Mouse (Mus musculus) stomach, embryonic 16.5 days (tissue): ENCODE results near the gene Cd2bp2. TPM values are rescaled to one million over a fixed set of nuclear protein-coding genes. Genes with fewer than 3 reads are reported as not detected.

ENCODE experiments used
- ATAC-seq: fragments of 200-750 bp; cut with Nextera tagmentation; 2 replicates; pipeline ENCODE4 v1.8.0; 2017; ENCODE audit warnings: moderate number of reproducible peaks, moderate TSS enrichment; ENCODE audit not compliant: insufficient read depth, low FRiP score
- H3K27ac ChIP-seq: fragments of 300-500 bp; sonication (generic); 2 replicates; pipeline ENCODE4 v1.5.1; 2014; ENCODE audit warnings: low read length
- H3K27me3 ChIP-seq: fragments of 300-500 bp; sonication (generic); 2 replicates; pipeline ENCODE4 v1.6.1; 2014; ENCODE audit warnings: low read length, control low read depth, mixed read lengths; ENCODE audit not compliant: control insufficient read depth, insufficient read depth
- H3K36me3 ChIP-seq: fragments of 300-500 bp; sonication (generic); 2 replicates; pipeline ENCODE4 v1.6.1; 2014; ENCODE audit warnings: low read length; ENCODE audit not compliant: control insufficient read depth, insufficient read depth
- H3K4me1 ChIP-seq: fragments of 300-500 bp; sonication (generic); 2 replicates; pipeline ENCODE4 v1.6.1; 2014; ENCODE audit warnings: low read length, control low read depth, mixed read lengths; ENCODE audit not compliant: control insufficient read depth, insufficient read depth
- H3K4me2 ChIP-seq: fragments of 300-500 bp; sonication (generic); 2 replicates; pipeline ENCODE4 v1.6.1; 2014; ENCODE audit warnings: low read depth, low read length, mixed read lengths
- H3K4me3 ChIP-seq: fragments of 300-500 bp; sonication (generic); replicated peaks from 2 replicates; pipeline ENCODE4 v1.5.1; 2014; ENCODE audit warnings: mild to moderate bottlenecking, low read length
- H3K9ac ChIP-seq: fragments of 300-500 bp; sonication (generic); 2 replicates; pipeline ENCODE4 v1.6.1; 2014; ENCODE audit warnings: low read length
- H3K9me3 ChIP-seq: fragments of 300-500 bp; sonication (generic); replicated peaks from 2 replicates; pipeline ENCODE4 v1.6.1; 2016; ENCODE audit warnings: low read length, control low read depth; ENCODE audit not compliant: control insufficient read depth
- WGBS: fragments of 180-500 bp; shearing (Covaris S2); extraction: QIAGEN DNeasy Blood & Tissue Kit; methylation state at CpG from one replicate; pipeline ENCODE4 v1.1.7; 2014; 5-methylcytosine and 5-hydroxymethylcytosine counted together
- polyA plus RNA-seq: library from polyadenylated mRNA; unstranded; fragments of >200 nt; fragmentation: Nextera tagmentation; extraction: Ambion mirVana; gene quantifications from 2 replicates; pipeline ENCODE4 v1.2.1, GENCODE M21; 2015

Gene Cd2bp2
- polyA plus RNA-seq, 1 experiment from 2014 or later: 47.7 TPM

- Histone ChIP-seq H3K9me3 (no peaks in the 10 kb centered on the region), H3K36me3 (no peaks in the 10 kb centered on the region), H3K27ac (no peak overlapping the region), H3K4me1 (no peaks in the 10 kb centered on the region), H3K9ac (no peak overlapping the region), H3K4me2 (no peak overlapping the region), H3K4me3 (no peak overlapping the region), H3K27me3 (no peaks in the 10 kb centered on the region)
- ATAC-seq: no peak
- 52% methylated on average over 3 of the region's 3 CpGs for WGBS
These were observed 42.4 kb downstream of the Cd2bp2 start for GRCm38 (mm10) chr7:127153477-127153876.

- no peak overlapping the region for H3K4me2 ChIP-seq
- H3K36me3 ChIP-seq: no peaks in the 10 kb centered on the region
- no peaks in the 10 kb centered on the region for H3K27me3 ChIP-seq
- ATAC-seq: no peak
- no peaks in the 10 kb centered on the region for H3K9me3 ChIP-seq
- H3K4me1 ChIP-seq: no peaks in the 10 kb centered on the region
- no peak overlapping the region for H3K4me3 ChIP-seq
- 91% methylated on average over 6 of the region's 6 CpGs for WGBS
- H3K27ac ChIP-seq: no peak overlapping the region
- H3K9ac ChIP-seq: no peak overlapping the region
These were observed 43.4 kb downstream of the Cd2bp2 start for GRCm38 (mm10) chr7:127152464-127152863.

GRCm38 (mm10) chr7:127147901-127148300, 47.9 kb downstream of the Cd2bp2 start:
- Histone ChIP-seq H3K9ac (no peak overlapping the region), H3K27me3 (no peaks in the 10 kb centered on the region), H3K4me2 (no peak overlapping the region), H3K4me3 (no peak overlapping the region), H3K9me3 (no peaks in the 10 kb centered on the region), H3K4me1 (no peaks in the 10 kb centered on the region), H3K27ac (no peak overlapping the region), H3K36me3 (no peaks in the 10 kb centered on the region)
- WGBS: 48% methylated on average over 3 of the region's 3 CpGs
- no peak for ATAC-seq

- WGBS: 63% methylated on average over 2 of the region's 2 CpGs
- H3K4me2 ChIP-seq: no peak overlapping the region
- no peaks in the 10 kb centered on the region for H3K27me3 ChIP-seq
- H3K36me3 ChIP-seq: no peaks in the 10 kb centered on the region
- H3K4me3 ChIP-seq: no peak overlapping the region
- no peak overlapping the region for H3K9ac ChIP-seq
- H3K27ac ChIP-seq: no peak overlapping the region
- H3K4me1 ChIP-seq: no peaks in the 10 kb centered on the region
- H3K9me3 ChIP-seq: no peaks in the 10 kb centered on the region
- no peak for ATAC-seq
These were observed 49.6 kb downstream of the Cd2bp2 start for GRCm38 (mm10) chr7:127146267-127146603.

GRCm38 (mm10) chr7:127145387-127146266, 50.2 kb downstream of the Cd2bp2 start:
- Histone ChIP-seq H3K9me3 (no peaks in the 10 kb centered on the region), H3K4me3 (no peak overlapping the region), H3K4me2 (no peak overlapping the region), H3K36me3 (no peaks in the 10 kb centered on the region), H3K9ac (no peak overlapping the region), H3K4me1 (no peaks in the 10 kb centered on the region), H3K27ac (no peak overlapping the region), H3K27me3 (no peaks in the 10 kb centered on the region)
- 55% methylated on average over 9 of the region's 9 CpGs for WGBS
- no peak for ATAC-seq

GRCm38 (mm10) chr7:127144412-127144811, 51.4 kb downstream of the Cd2bp2 start:
- Histone ChIP-seq H3K4me3 (no peak overlapping the region), H3K4me2 (no peak overlapping the region), H3K9me3 (no peaks in the 10 kb centered on the region), H3K27me3 (no peaks in the 10 kb centered on the region), H3K27ac (no peak overlapping the region), H3K9ac (no peak overlapping the region), H3K4me1 (no peaks in the 10 kb centered on the region), H3K36me3 (no peaks in the 10 kb centered on the region)
- ATAC-seq: no peak
- WGBS: 73% methylated on average over 7 of the region's 7 CpGs

- no peaks in the 10 kb centered on the region for H3K27me3 ChIP-seq
- no peak overlapping the region for H3K4me2 ChIP-seq
- ATAC-seq: no peak
- H3K27ac ChIP-seq: no peak overlapping the region
- H3K9me3 ChIP-seq: no peaks in the 10 kb centered on the region
- no peak overlapping the region for H3K9ac ChIP-seq
- no peak overlapping the region for H3K4me3 ChIP-seq
- no peaks in the 10 kb centered on the region for H3K36me3 ChIP-seq
- WGBS: 87% methylated on average over 4 of the region's 4 CpGs
- no peaks in the 10 kb centered on the region for H3K4me1 ChIP-seq
These were observed 53.2 kb downstream of the Cd2bp2 start for GRCm38 (mm10) chr7:127142666-127143065.

- Histone ChIP-seq H3K9ac (no peak overlapping the region), H3K27me3 (no peaks in the 10 kb centered on the region), H3K4me3 (no peak overlapping the region), H3K4me2 (no peak overlapping the region), H3K9me3 (no peaks in the 10 kb centered on the region), H3K36me3 (no peaks in the 10 kb centered on the region), H3K27ac (no peak overlapping the region), H3K4me1 (no peaks in the 10 kb centered on the region)
- 48% methylated on average over 2 of the region's 2 CpGs for WGBS
- ATAC-seq: no peak
These were observed 53.6 kb downstream of the Cd2bp2 start for GRCm38 (mm10) chr7:127142214-127142613.
